Mouse (Mus musculus): ENCODE data around the gene Fcgr4.
"Not testable (repeated sequence)": the region's sequence is repeated elsewhere in the genome, so short reads cannot be mapped to it uniquely, and the experiment has no call there.

Gene Fcgr4

DNA sequence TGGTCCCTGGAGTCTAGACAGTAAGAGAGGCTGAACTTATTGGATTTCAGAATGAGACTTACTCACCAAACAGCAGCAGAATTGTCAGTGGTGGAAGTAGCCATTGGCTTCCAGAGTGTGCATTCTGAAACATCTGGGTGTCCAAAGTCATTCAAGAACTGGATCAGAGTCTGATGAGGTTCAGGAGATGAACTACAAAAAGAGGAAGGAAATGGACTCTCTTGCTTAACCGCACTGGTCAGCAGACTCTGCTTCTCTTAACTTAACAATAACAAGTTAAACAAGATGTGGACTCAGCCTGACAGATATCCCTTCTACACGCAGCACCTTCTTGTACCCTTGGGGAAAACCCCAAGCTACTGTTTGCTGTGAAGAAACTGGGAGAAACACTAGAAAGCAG is 40.5 kb downstream of the Fcgr4 start:
- DNase-seq, result peak; percentile 45

DNA sequence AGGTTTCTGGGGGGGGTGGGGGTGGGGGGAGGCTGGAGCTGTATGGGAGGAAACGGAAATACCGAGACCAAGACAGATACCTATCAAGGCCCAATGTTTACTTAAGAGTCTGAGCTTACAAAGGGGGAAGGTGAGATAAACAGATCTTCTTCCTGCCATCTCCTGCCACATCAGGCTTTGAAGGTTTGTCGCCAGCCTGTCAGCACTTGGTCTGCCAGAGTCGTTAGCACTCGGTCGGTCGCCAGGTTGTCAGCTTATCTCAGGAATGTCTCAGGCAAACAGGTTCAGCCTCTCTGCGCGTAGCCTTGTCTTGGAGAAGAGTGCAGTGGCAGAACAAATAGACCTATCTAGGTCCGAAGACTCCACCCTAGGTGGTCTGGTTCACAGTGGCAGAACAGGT is 41.7 kb downstream of the Fcgr4 start:
- no peak for DNase-seq

DNA sequence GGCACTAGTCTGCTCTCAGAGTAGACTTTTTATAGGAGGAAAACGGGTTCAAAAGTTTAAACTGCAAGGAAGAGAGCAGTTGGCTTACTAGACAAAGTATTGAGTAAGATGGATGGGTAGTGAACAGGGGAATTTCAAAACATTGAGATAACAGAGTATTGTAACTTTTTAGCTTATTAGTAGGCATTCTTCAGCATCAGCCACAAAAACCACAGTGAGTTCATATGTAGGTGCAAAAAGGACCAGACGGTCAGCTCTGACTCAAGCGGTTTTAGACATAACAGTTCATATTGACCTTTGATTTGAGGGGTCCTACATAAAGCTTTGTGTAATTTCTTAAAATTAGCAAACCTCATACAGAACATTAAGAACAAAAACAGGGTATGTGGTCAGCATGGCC is 42.8 kb downstream of the Fcgr4 start:
- no peak for DNase-seq

DNA sequence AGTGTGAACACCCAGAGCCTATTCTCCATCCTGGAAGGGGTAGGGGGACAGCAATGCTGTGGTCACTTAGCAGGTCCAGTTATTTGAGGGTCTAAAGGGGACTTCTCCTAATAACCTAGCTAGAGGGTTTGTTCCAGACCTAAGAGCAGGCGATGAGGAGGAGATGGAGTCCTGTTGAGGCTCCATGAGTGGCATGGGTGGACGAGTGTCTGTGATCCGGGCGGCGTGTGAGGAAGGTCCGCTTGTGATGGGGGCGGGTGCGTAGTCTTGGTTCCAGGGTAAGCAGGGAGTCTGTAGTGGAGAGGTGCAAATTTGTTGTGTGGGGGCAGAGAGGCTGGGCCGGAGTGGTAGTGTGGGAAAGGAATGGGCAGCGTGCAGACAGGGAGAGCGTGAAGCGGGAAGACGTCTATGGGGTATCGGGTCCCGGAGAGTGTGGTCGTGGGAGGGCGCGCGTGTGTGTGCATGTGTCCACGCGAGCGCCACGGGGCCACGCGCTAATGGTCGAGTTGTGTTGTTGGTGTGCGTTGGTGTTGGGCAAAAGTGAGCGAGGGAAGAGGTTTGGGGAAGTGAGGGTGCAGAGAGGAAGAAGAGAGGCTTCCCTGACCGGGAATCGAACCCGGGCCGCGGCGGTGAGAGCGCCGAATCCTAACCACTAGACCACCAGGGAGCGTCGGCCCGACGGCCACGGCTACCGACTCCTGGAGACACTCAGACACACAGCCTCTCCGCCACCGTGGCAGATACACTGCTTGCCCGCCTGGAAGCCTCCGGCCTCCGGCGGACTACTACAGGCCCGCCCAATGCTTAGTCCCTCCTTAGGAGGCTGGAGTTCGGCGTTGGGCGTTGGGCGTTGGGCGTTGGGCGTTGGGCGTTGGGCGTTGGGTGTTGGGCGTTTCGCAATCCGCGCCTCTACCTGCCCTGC is 45.1 kb downstream of the Fcgr4 start:
- DNase-seq, result peak; percentile 66

DNA sequence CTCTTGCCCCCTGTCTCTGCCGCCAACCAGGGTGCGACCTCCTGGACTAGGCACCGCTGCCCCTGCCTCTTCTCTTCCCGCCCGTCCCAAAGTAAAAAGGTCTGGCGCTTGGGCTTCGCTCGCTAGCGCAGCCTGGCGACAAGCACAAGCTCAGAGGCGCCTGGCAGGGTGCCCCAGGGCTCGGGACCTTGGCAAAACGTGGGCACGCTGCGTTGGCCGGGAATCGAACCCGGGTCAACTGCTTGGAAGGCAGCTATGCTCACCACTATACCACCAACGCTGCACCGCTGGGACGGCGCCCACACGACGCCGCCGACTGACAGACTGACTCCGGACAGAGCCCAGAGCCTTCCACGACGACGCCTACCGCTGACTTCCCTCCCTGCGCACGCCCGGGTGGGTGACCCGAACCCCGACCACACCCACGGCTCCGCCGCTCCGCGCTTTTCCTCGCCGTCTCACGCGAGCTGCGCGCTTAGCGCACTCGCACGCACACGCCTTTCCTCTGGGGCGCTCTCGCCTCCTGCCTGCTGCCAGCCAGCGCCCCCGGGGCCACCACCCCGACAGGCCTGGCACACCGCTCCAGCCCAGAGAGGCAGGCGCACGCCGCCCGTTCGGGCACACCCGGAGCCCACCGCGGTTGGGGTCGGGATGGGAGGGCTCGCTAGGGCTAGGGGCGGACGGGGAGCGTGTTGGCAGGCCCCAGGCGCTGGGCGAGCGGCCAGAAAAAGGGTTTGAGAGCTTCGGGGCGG is 45.9 kb downstream of the Fcgr4 start, which contains the start of gene Fcgr3:
Fcgr3 (minus strand) TSS at position 445 of the 752 bp plus-strand sequence.
- peak; percentile 80 for DNase-seq

DNA sequence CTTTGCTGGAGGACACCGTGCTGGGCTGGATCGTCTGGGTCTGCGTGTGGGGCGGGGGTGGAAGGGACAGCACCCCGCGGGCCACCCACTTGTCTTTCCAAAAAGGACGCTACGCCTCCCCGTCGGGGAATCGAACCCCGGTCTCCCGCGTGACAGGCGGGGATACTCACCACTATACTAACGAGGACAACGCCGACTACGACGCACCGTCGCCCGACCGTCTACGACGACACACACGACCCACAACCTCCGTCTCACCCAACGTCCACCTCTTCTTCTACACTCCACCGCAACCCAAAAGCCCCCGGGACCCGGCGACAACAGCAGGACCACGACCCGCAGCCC is 46.5 kb downstream of the Fcgr4 start:
- DNase-seq, result not testable (repeated sequence)

DNA sequence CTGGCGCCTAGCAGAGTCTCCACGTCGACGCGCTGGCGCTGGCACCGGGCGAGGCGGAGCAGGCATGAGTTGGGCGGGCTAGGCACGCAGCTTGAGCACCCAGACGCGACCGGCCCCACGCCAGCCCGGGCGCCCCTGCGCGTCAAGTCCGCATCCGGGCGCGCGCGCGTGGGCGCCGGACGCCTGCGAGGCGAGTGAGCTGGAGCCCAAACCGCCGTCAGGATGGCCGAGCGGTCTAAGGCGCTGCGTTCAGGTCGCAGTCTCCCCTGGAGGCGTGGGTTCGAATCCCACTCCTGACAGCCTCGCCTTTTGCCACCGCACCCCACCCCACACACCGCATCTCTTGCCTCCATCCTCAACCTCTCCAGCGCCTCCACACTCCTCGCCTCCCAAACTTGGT is 47.0 kb downstream of the Fcgr4 start:
- peak; percentile 38 for DNase-seq

DNA sequence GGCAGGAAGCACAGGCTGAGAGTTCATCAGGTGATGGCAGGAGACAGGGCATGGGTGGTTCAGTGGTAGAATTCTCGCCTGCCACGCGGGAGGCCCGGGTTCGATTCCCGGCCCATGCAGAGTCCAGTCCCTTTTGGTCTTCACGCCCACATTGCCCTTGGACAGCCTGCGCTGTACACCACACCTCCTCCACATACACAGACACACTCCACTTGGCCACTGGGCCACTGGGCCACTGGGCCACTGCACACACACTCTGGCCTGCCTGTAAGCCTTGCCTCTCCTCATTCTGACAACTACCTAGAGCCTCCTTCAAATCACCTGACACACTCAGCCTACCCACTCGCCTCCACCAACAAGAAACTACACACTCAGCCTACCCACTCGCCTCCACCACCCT is 47.9 kb downstream of the Fcgr4 start:
- DNase-seq, result not testable (repeated sequence)

DNA sequence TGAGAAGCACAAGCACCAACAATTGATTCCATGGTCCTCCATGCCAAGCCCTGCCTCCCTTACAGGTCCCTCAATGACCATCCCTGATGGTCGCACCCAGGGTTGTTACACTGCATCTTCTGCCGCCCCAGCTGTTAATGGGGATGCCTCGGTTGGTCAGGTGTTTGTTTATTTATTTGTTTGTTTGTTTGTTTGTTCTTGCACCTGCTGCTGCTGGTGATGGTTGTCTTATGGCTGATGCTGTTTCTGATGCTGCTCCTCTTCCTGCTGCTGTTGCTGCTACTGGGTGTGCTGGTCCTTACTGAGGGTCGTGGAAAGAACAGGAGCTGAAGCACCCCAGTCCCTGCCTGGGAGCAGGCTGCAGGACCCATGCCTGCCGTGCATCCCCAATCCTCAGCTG is 49.2 kb downstream of the Fcgr4 start:
- DNase-seq, result not testable (repeated sequence)

DNA sequence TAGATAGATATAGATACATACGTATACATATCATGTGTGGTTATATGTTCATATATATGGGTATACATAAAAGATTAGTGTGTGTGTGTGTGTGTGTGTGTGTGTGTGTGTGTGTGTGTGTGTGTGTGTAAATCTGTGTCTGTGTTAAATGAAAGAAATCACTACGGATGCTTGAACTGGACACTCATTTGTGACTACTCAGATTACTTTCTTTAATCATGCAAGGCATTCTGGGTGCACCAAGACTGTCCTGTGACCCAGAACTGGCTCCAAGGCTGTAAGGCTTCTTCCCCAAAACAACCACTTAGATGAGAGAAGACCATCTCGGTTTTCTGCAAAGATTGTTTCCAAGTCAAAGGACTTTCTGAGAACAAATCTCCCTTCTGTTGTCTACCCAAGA is 50.8 kb downstream of the Fcgr4 start:
- not testable (repeated sequence) for DNase-seq

DNA sequence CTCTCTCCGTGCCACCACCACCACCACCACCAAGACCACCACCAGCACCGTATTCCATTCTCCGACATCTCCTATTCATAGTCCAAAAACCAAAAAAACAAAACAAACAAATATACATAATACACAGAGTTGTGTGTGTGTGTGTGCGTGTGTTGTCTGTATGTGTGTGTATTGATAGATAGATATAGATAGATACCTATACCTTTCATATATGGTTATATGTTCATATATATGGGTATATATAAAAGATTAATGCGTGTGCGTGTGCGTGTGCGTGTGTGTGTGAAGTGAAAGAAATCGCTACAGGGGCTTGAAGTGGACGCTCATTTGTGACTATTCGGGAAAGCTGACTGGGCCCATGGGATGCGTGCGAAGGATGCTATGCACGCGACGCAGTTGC is 52.2 kb downstream of the Fcgr4 start:
- DNase-seq, result not testable (repeated sequence)

DNA sequence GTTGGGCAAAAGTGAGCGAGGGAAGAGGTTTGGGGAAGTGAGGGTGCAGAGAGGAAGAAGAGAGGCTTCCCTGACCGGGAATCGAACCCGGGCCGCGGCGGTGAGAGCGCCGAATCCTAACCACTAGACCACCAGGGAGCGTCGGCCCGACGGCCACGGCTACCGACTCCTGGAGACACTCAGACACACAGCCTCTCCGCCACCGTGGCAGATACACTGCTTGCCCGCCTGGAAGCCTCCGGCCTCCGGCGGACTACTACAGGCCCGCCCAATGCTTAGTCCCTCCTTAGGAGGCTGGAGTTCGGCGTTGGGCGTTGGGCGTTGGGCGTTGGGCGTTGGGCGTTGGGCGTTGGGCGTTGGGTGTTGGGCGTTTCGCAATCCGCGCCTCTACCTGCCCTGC is 53.0 kb downstream of the Fcgr4 start:
- DNase-seq, result not testable (repeated sequence)

DNA sequence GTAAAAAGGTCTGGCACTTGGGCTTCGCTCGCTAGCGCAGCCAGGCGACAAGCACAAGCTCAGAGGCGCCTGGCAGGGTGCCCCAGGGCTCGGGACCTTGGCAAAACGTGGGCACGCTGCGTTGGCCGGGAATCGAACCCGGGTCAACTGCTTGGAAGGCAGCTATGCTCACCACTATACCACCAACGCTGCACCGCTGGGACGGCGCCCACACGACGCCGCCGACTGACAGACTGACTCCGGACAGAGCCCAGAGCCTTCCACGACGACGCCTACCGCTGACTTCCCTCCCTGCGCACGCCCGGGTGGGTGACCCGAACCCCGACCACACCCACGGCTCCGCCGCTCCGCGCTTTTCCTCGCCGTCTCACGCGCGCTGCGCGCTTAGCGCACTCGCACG is 53.5 kb downstream of the Fcgr4 start:
- not testable (repeated sequence) for DNase-seq

DNA sequence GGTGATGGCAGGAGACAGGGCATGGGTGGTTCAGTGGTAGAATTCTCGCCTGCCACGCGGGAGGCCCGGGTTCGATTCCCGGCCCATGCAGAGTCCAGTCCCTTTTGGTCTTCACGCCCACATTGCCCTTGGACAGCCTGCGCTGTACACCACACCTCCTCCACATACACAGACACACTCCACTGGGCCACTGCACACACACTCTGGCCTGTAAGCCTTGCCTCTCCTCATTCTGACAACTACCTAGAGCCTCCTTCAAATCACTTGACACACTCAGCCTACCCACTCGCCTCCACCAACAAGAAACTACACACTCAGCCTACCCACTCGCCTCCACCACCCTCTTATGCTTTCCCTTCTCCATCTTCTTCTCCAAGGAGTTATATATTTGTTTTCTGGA is 55.6 kb downstream of the Fcgr4 start:
- DNase-seq, result not testable (repeated sequence)

DNA sequence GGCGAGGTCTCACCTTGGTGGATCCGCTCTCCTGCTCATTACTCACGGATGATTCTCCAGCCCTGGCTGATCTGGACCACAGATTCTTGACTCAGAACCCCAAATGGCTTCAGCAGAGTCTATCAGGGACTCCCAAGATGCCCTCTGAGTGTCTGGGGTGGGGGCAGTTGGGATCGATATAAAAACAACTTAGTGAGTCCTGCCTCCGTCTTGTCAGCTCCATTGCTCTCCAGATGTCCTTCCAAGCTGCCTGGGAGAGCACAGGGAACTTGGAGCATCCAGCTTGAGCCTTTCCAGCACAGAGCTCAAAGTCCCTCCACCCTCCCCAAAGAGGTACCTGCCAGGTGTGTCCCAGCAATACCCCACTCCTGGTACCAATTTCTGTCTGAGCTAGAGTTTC is 57.5 kb downstream of the Fcgr4 start:
- DNase-seq, result not testable (repeated sequence)

DNA sequence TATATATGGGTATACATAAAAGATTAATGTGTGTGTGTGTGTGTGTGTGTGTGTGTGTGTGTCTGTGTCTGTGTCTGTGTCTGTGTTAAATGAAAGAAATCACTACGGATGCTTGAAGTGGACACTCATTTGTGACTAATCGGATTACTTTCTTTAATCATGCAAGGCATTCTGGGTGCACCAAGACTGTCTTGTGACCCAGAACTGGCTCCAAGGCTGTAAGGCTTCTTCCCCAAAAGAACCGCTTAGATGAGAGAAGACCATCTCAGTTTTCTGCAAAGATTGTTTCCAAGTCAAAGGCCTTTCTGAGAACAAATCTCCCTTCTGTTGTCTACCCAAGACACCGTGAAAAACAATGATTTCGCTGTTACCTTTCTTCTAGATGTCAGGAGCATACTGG is 58.5 kb downstream of the Fcgr4 start:
- DNase-seq, result not testable (repeated sequence)

DNA sequence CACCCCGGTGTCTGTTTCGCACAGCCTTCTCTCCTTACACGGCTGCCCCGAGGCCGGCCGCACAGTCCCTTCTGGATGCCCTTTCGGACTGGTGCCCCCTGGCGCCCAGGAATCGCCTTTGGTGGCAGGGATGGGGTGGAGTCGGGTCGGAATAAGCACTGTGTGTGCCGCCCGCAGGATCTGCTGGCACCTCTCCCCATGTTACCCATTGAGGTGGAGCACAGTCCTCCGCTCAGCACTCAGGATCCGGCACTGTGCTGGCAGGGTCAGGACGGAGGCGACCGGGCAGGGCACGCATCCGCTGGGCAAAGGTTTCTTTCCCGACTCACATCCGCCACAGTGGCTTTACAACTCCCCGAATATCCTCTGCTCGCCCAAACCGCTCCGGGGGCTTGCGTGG is 59.2 kb downstream of the Fcgr4 start:
- DNase-seq, result not testable (repeated sequence)

DNA sequence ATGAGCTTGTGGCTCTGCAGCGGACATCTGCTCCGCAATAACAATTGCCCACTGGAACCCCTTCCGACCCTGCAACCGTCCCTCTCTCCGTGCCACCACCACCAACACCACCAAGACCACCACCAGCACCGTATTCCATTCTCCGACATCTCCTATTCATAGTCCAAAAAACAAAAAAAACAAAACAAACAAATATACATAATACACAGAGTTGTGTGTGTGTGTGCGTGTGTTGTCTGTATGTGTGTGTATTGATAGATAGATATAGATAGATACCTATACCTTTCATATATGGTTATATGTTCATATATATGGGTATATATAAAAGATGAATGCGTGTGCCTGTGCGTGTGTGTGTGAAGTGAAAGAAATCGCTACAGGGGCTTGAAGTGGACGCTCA is 59.7 kb downstream of the Fcgr4 start:
- not testable (repeated sequence) for DNase-seq

DNA sequence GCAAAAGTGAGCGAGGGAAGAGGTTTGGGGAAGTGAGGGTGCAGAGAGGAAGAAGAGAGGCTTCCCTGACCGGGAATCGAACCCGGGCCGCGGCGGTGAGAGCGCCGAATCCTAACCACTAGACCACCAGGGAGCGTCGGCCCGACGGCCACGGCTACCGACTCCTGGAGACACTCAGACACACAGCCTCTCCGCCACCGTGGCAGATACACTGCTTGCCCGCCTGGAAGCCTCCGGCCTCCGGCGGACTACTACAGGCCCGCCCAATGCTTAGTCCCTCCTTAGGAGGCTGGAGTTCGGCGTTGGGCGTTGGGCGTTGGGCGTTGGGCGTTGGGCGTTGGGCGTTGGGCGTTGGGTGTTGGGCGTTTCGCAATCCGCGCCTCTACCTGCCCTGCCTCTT is 60.6 kb downstream of the Fcgr4 start:
- not testable (repeated sequence) for DNase-seq
